Mouse (Mus musculus): ENCODE measurements around the gene Gm8994. TPM values are rescaled to one million over a fixed set of nuclear protein-coding genes. Genes with fewer than 3 reads are reported as not detected.
"Not testable (repeated sequence)": the region's sequence is repeated elsewhere in the genome, so short reads cannot be mapped to it uniquely, and the experiment has no call there.

Gene Gm8994
- polyA plus RNA-seq, 1 experiment from 2014 or later: not detected

GRCm38 (mm10) chr6:136309487-136309886 lies 17.9 kb upstream of the Gm8994 start:
- no peak overlapping the region for H3K27ac ChIP-seq (replicated peaks)
- ATAC-seq (ENCODE audit: low FRiP score, low read depth): no peak
- H3K27me3 ChIP-seq: no peaks in the 10 kb centered on the region
- no peaks in the 10 kb centered on the region for H3K9me3 ChIP-seq
- H3K4me1 ChIP-seq (replicated peaks): peaks cover 2% of the 10 kb centered on the region
- no peak overlapping the region for H3K9ac ChIP-seq
- H3K36me3 ChIP-seq: no peaks in the 10 kb centered on the region
- H3K4me3 ChIP-seq: no peak overlapping the region
- H3K4me2 ChIP-seq: no peak overlapping the region
- WGBS: 89% methylated on average over 2 of the region's 2 CpGs

GRCm38 (mm10) chr6:136328416-136328815 lies 1.1 kb downstream of the Gm8994 start:
- H3K4me3 ChIP-seq; ATAC-seq (ENCODE audit: low FRiP score, low read depth); H3K27ac ChIP-seq (replicated peaks); H3K27me3 ChIP-seq; H3K9ac ChIP-seq; H3K9me3 ChIP-seq; H3K4me2 ChIP-seq; H3K36me3 ChIP-seq; H3K4me1 ChIP-seq (replicated peaks): not testable (repeated sequence)
- 96% methylated on average over 26 of the region's 26 CpGs for WGBS

- 91% methylated on average over 5 of the region's 5 CpGs for WGBS
- no peak for ATAC-seq (ENCODE audit: low FRiP score, low read depth)
Measured at GRCm38 (mm10) chr6:136340669-136341068, 13.3 kb downstream of the Gm8994 start.

GRCm38 (mm10) chr6:136341093-136341492 lies 13.8 kb downstream of the Gm8994 start:
- Histone ChIP-seq H3K27me3 (no peaks in the 10 kb centered on the region), H3K4me3 (no peak overlapping the region), H3K27ac (replicated peaks) (no peak overlapping the region), H3K9me3 (no peaks in the 10 kb centered on the region), H3K4me1 (replicated peaks) (no peaks in the 10 kb centered on the region), H3K36me3 (no peaks in the 10 kb centered on the region), H3K9ac (no peak overlapping the region), H3K4me2 (no peak overlapping the region)
- WGBS: 96% methylated on average over 1 of the region's 1 CpGs
- no peak for ATAC-seq (ENCODE audit: low FRiP score, low read depth)

More at GRCm38 (mm10) chr6:136340669-136341068, 13.3 kb downstream of the Gm8994 start:
- no peak overlapping the region for H3K9ac ChIP-seq
- no peak overlapping the region for H3K4me3 ChIP-seq
- no peak overlapping the region for H3K27ac ChIP-seq (replicated peaks)
- H3K4me2 ChIP-seq: no peak overlapping the region
- no peaks in the 10 kb centered on the region for H3K9me3 ChIP-seq
- H3K4me1 ChIP-seq (replicated peaks): no peaks in the 10 kb centered on the region
- no peaks in the 10 kb centered on the region for H3K27me3 ChIP-seq
- no peaks in the 10 kb centered on the region for H3K36me3 ChIP-seq

- Histone ChIP-seq H3K4me1 (replicated peaks) (no peaks in the 10 kb centered on the region), H3K4me2 (no peak overlapping the region), H3K4me3 (no peak overlapping the region), H3K27ac (replicated peaks) (no peak overlapping the region), H3K27me3 (no peaks in the 10 kb centered on the region), H3K9ac (no peak overlapping the region), H3K9me3 (no peaks in the 10 kb centered on the region), H3K36me3 (no peaks in the 10 kb centered on the region)
- 92% methylated on average over 7 of the region's 7 CpGs for WGBS
- no peak for ATAC-seq (ENCODE audit: low FRiP score, low read depth)
Measured at GRCm38 (mm10) chr6:136343868-136344267, 16.5 kb downstream of the Gm8994 start.

GRCm38 (mm10) chr6:136345034-136345433 lies 17.7 kb downstream of the Gm8994 start:
- WGBS: 89% methylated on average over 6 of the region's 6 CpGs
- no peak overlapping the region for H3K9ac ChIP-seq

GRCm38 (mm10) chr6:136345641-136346040 lies 18.3 kb downstream of the Gm8994 start:
- Histone ChIP-seq H3K4me3 (no peak overlapping the region), H3K36me3 (no peaks in the 10 kb centered on the region), H3K27me3 (no peaks in the 10 kb centered on the region), H3K4me2 (no peak overlapping the region), H3K9me3 (no peaks in the 10 kb centered on the region), H3K9ac (no peak overlapping the region), H3K27ac (replicated peaks) (no peak overlapping the region), H3K4me1 (replicated peaks) (no peaks in the 10 kb centered on the region)
- 92% methylated on average over 7 of the region's 7 CpGs for WGBS
- no peak for ATAC-seq (ENCODE audit: low FRiP score, low read depth)

More at GRCm38 (mm10) chr6:136345034-136345433, 17.7 kb downstream of the Gm8994 start:
- Histone ChIP-seq H3K27ac (replicated peaks) (no peak overlapping the region), H3K4me3 (no peak overlapping the region), H3K9me3 (no peaks in the 10 kb centered on the region), H3K4me2 (no peak overlapping the region), H3K27me3 (no peaks in the 10 kb centered on the region), H3K36me3 (no peaks in the 10 kb centered on the region), H3K4me1 (replicated peaks) (no peaks in the 10 kb centered on the region)
- no peak for ATAC-seq (ENCODE audit: low FRiP score, low read depth)

GRCm38 (mm10) chr6:136347053-136347452 lies 19.7 kb downstream of the Gm8994 start:
- ATAC-seq (ENCODE audit: low FRiP score, low read depth): no peak

GRCm38 (mm10) chr6:136347631-136348030 lies 20.3 kb downstream of the Gm8994 start:
- ATAC-seq (ENCODE audit: low FRiP score, low read depth): no peak
- Histone ChIP-seq H3K4me1 (replicated peaks) (no peaks in the 10 kb centered on the region), H3K27ac (replicated peaks) (no peak overlapping the region), H3K27me3 (no peaks in the 10 kb centered on the region), H3K36me3 (no peaks in the 10 kb centered on the region), H3K4me3 (no peak overlapping the region), H3K9me3 (no peaks in the 10 kb centered on the region), H3K4me2 (no peak overlapping the region), H3K9ac (no peak overlapping the region)
- WGBS: 59% methylated on average over 9 of the region's 9 CpGs

More at GRCm38 (mm10) chr6:136347053-136347452, 19.7 kb downstream of the Gm8994 start:
- WGBS: 41% methylated on average over 5 of the region's 5 CpGs
- Histone ChIP-seq H3K36me3 (no peaks in the 10 kb centered on the region), H3K9me3 (no peaks in the 10 kb centered on the region), H3K9ac (no peak overlapping the region), H3K4me3 (no peak overlapping the region), H3K4me2 (no peak overlapping the region), H3K27me3 (no peaks in the 10 kb centered on the region), H3K27ac (replicated peaks) (no peak overlapping the region), H3K4me1 (replicated peaks) (no peaks in the 10 kb centered on the region)

- Histone ChIP-seq H3K9ac (no peak overlapping the region), H3K4me3 (no peak overlapping the region), H3K9me3 (no peaks in the 10 kb centered on the region), H3K4me2 (no peak overlapping the region), H3K4me1 (replicated peaks) (no peaks in the 10 kb centered on the region), H3K27me3 (no peaks in the 10 kb centered on the region), H3K27ac (replicated peaks) (no peak overlapping the region), H3K36me3 (no peaks in the 10 kb centered on the region)
- 39% methylated on average over 11 of the region's 11 CpGs for WGBS
- peak; percentile 73; the same call in 1 of the 2 replicates for ATAC-seq (ENCODE audit: low FRiP score, low read depth)
Measured at GRCm38 (mm10) chr6:136353399-136354184, 26.3 kb downstream of the Gm8994 start.

- no peaks in the 10 kb centered on the region for H3K27me3 ChIP-seq
- ATAC-seq (ENCODE audit: low FRiP score, low read depth): no peak
- H3K4me1 ChIP-seq (replicated peaks): no peaks in the 10 kb centered on the region
- H3K4me2 ChIP-seq: no peak overlapping the region
- no peaks in the 10 kb centered on the region for H3K9me3 ChIP-seq
- H3K36me3 ChIP-seq: no peaks in the 10 kb centered on the region
- no peak overlapping the region for H3K27ac ChIP-seq (replicated peaks)
- WGBS: 79% methylated on average over 5 of the region's 5 CpGs
- H3K4me3 ChIP-seq: no peak overlapping the region
- H3K9ac ChIP-seq: no peak overlapping the region
Measured at GRCm38 (mm10) chr6:136358471-136358870, 31.1 kb downstream of the Gm8994 start.

- Histone ChIP-seq H3K9ac (no peak overlapping the region), H3K27me3 (no peaks in the 10 kb centered on the region), H3K27ac (replicated peaks) (no peak overlapping the region), H3K4me1 (replicated peaks) (no peaks in the 10 kb centered on the region; the same call in 1 of the 2 replicates), H3K4me3 (no peak overlapping the region), H3K4me2 (no peak overlapping the region), H3K9me3 (no peaks in the 10 kb centered on the region), H3K36me3 (no peaks in the 10 kb centered on the region)
- no peak for ATAC-seq (ENCODE audit: low FRiP score, low read depth)
- WGBS: 85% methylated on average over 8 of the region's 8 CpGs
Measured at GRCm38 (mm10) chr6:136363313-136363712, 36.0 kb downstream of the Gm8994 start.

Data from hindbrain, embryonic 15.5 days (tissue).